Mouse (Mus musculus) heart, postnatal 36 days (tissue): ENCODE measurements around the gene Nsun6. TPM values are rescaled to one million over a fixed set of nuclear protein-coding genes. Genes with fewer than 3 reads are reported as not detected.

Experiments used
- DNase-seq, 2 experiments: peaks; one replicate each; pipeline ENCODE4 v3.0.0; 2021 to 2022
- intact Hi-C: fragments of 180-260 bp; cut with DNase I; formaldehyde crosslinking; loops from one replicate; pipeline ENCODE4 v1.15.1; 2025
- total RNA-seq, 2 experiments: library from RNA; stranded (reverse); gene quantifications; 2 replicates each; pipeline ENCODE4 v1.2.3; 2021

The Nsun6 gene
- total RNA-seq, 2 experiments from 2014 or later: 5.5 to 6.5 TPM

- no peak for DNase-seq
- intact Hi-C loops: no loop called here
Observed at GRCm38 (mm10) chr2:14997836-14998235, 57.0 kb downstream of the Nsun6 start.

- intact Hi-C loops: no loop called here
- no peak for DNase-seq
Observed at GRCm38 (mm10) chr2:14996036-14996435, 58.8 kb downstream of the Nsun6 start.

- intact Hi-C loops: no loop called here
- no peak for DNase-seq
Observed at GRCm38 (mm10) chr2:14992531-14992930, 62.3 kb downstream of the Nsun6 start.

GRCm38 (mm10) chr2:14989350-14989749 lies 65.5 kb downstream of the Nsun6 start:
- intact Hi-C loops: no loop called here
- DNase-seq: no peak

- intact Hi-C loops: no loop called here
- no peak for DNase-seq
Observed at GRCm38 (mm10) chr2:14988451-14988850, 66.4 kb downstream of the Nsun6 start.

- intact Hi-C loops: no loop called here
Observed at GRCm38 (mm10) chr2:14984029-14984428, 70.8 kb downstream of the Nsun6 start.

GRCm38 (mm10) chr2:14961493-14961892 lies 93.4 kb downstream of the Nsun6 start:
- DNase-seq: no peak
- intact Hi-C loops: no loop called here

More at GRCm38 (mm10) chr2:14984029-14984428, 70.8 kb downstream of the Nsun6 start:
- no peak for DNase-seq

GRCm38 (mm10) chr2:14960963-14961488 lies 93.8 kb downstream of the Nsun6 start:
- intact Hi-C loops: no loop called here
- no peak for DNase-seq

GRCm38 (mm10) chr2:14953090-14953489 lies 101.8 kb downstream of the Nsun6 start:
- no peak for DNase-seq
- intact Hi-C loops: loop anchor here (10.0 kb wide), 1 partner anchor 238 kb away; no protein-coding TSS in a partner anchor

Other genes with a start within 250 kb of the Nsun6 start
- gene Arl5b, start 5.7 kb downstream of the Nsun6 start, total RNA-seq: 10 to 100 TPM; 25.8 to 27.8 TPM